Mouse (Mus musculus): ENCODE data around the gene Cdh13. TPM values are rescaled to one million over a fixed set of nuclear protein-coding genes. Genes with fewer than 3 reads are reported as not detected.

Cdh13 gene
- polyA plus RNA-seq, 1 experiment from 2014 or later = 14.4 TPM

DNA sequence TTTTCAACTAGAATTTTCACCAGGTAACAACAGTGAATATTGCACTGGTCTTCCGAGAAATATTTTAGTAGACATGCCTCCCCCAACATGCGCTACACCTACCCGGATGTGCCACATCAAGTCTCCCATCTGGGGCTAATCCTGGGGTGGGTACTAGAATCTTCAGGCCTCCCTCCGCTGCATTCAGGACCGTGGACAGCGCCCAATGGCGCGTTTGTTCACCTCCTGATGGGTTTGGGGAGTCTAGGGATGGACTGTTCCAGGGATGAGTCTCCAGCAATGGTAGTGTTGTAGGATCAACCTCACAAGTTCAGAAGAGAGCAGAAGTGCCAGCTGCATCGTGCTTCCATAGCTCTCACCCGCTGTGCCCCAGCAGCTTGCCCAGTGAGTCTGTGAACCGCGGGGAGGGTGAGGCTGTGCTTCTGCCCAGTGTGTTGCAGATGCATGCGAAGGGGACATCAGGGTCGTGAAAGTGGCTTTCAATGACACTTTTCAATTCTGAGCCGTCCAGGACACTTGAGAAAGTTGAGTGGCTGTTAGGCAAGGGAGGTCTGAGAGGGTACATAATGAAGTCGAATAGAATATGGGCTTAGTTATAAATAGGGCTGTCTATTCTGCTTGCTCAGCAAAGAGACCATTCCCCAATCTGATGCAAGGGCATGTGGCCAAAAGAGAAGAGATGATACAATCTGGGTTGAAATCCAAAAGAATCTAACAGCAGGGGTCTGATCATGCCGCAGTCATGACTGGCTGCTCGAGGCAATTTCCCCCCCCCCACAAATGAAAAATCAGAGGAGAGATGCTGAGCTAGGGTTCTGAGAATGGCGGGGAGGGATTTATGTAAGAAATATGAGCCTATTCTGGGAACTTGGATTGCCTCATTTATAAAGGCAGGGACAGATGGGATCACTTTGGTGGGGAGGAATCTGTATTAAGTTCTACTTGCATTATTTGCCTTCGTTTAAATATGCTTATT lies 668.5 kb downstream of the Cdh13 start:
- no peaks in the 10 kb centered on the region for H3K4me1 ChIP-seq
- H3K36me3 ChIP-seq = no peaks in the 10 kb centered on the region
- H3K4me3 ChIP-seq = no peak overlapping the region
- WGBS = 57% methylated on average over 20 of the region's 20 CpGs
- H3K27me3 ChIP-seq (ENCODE audit: insufficient read depth, poor library complexity, severe bottlenecking) = no peaks in the 10 kb centered on the region
- no peak for DNase-seq (ENCODE audit: low spot score)
- no peak overlapping the region for H3K27ac ChIP-seq
- H3K9me3 ChIP-seq = no peaks in the 10 kb centered on the region

DNA sequence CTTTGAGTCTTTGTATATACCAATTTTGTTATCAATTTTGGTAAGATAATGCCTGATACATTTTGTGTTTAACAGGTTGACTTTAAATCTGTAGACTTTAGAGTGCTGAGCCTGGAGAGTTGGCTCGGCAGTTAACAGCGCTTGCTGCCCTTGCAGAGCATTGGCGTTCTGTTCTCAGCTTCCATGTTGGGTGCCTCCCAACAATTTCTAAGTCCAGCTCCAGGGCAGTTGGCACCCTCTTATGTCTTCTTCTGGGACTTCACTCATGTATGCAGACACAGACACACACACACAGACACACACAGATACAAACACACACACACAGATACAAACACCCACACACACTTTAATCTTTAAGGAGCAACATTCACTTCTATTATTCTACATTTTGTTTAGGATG lies 672.6 kb downstream of the Cdh13 start:
- DNase-seq (ENCODE audit: low spot score) = no peak
- Histone ChIP-seq H3K9me3 (no peaks in the 10 kb centered on the region), H3K4me1 (no peaks in the 10 kb centered on the region), H3K27me3 (ENCODE audit: insufficient read depth, poor library complexity, severe bottlenecking) (no peaks in the 10 kb centered on the region), H3K27ac (no peak overlapping the region), H3K4me3 (no peak overlapping the region), H3K36me3 (no peaks in the 10 kb centered on the region)
- 77% methylated on average over 3 of the region's 3 CpGs for WGBS

DNA sequence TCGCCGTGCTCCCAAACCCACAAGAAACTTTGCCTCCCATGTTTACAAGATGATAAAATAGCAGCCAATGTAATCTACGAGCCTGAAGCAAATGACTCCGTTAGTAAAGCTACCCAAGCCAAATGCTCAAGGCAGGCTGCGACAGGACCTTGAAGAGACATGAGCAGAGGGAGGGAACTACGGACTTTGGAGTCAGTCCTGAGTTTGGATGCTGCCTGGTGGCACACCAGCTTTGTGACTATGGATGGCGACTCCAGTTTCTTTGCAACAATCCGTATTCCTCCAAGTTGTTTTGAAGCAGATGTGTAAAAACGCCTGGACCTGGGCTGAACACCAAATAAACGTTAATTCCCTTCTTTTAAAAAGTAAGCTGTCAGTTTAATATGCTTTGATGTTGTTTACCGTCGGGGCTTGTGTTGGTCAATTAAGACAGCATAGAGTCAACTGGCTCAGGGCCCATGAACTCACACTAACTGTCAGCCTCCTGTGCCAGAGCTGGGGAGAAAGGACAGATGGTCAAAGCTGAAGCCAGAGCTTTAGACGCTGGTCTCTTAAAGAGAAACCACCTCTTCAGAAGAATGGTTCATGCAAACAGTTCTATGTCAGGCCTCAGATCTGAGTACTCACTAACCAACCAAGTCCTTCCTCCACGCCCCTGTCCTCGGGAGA lies 678.5 kb downstream of the Cdh13 start:
- no peak for DNase-seq (ENCODE audit: low spot score)
- Histone ChIP-seq H3K27me3 (ENCODE audit: insufficient read depth, poor library complexity, severe bottlenecking) (no peaks in the 10 kb centered on the region), H3K9me3 (no peaks in the 10 kb centered on the region), H3K4me3 (no peak overlapping the region), H3K36me3 (no peaks in the 10 kb centered on the region), H3K27ac (no peak overlapping the region), H3K4me1 (no peaks in the 10 kb centered on the region)
- 82% methylated on average over 15 of the region's 15 CpGs for WGBS

DNA sequence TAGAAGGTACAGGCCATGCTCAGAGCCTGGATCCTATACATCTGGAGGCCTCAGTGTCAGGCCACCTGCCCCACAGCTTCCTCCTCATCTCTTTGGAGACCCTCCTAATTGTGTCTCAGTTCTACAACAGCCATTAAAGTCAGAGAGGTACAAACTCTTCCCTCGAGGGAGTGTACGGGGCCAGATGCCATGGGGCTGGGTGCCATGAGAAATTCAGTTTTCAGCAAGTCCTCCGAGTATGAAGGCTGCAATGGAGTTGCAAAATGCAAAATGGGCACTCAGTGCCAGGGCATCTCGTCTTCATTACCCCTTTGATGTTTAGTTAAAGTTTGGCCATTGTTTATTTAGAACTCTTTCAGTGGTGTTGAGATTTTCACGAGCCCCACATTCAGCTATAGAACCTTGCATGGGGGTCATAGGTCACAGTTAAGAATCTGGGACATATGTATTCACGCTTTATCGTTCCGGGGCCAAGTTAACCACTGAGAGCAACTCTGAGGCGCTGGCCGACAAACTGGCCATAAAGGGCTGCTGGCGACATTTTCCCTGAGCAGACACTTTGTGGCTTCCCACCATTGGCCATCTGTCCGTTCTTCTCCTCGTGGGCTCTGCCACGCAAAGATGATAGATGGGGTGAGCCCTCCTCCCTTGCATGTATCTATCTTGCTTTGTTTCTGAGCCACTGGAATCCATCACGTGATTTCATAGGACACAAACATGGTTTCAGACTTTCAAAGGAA lies 681.7 kb downstream of the Cdh13 start:
- no peaks in the 10 kb centered on the region for H3K36me3 ChIP-seq
- no peak overlapping the region for H3K4me3 ChIP-seq
- DNase-seq (ENCODE audit: low spot score) = no peak
- 88% methylated on average over 15 of the region's 15 CpGs for WGBS
- no peaks in the 10 kb centered on the region for H3K9me3 ChIP-seq
- H3K27me3 ChIP-seq (ENCODE audit: insufficient read depth, poor library complexity, severe bottlenecking) = no peaks in the 10 kb centered on the region
- no peak overlapping the region for H3K27ac ChIP-seq
- no peaks in the 10 kb centered on the region for H3K4me1 ChIP-seq

DNA sequence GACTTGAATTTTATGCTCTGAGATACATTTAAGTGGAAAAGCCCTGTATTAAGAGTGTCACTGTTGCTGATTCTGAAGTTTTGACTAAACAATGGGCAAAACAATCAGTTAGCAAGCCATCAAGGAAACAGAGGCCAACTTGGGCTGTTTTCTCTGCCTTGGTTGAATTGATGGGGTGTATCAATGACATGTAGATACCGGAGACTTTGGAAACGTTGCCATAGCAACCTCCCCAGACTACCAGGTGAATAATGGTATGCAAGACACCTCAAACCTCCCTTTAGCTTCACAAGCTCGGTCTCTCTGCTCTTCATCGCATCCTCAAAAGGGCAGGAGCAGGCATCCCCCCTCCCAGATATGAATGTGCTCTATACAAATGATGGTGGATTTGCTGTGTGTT lies 685.4 kb downstream of the Cdh13 start:
- no peaks in the 10 kb centered on the region for H3K36me3 ChIP-seq
- no peaks in the 10 kb centered on the region for H3K27me3 ChIP-seq (ENCODE audit: insufficient read depth, poor library complexity, severe bottlenecking)
- no peak for DNase-seq (ENCODE audit: low spot score)
- H3K27ac ChIP-seq = no peak overlapping the region
- no peak overlapping the region for H3K4me3 ChIP-seq
- H3K9me3 ChIP-seq = no peaks in the 10 kb centered on the region
- WGBS = 67% methylated on average over 4 of the region's 4 CpGs
- H3K4me1 ChIP-seq = no peaks in the 10 kb centered on the region

DNA sequence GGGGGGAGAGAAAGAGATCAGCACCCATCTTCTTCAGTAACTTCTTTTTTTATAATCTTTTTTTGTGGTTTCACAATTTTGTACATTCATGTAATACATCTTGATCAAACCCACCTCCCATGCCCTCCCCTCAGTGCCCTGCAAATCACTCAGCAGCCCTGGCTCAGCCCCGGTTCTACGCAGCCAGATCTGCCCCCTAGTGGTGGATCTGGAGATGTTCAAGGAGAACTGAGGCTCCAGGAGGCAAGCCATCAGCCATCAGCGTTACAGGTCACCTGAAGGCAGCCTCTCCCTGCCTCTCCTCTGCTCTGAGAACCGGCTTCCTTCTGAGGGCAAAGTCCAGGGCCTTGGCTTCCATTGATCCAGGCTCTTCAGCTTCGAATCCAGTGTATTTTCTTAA lies 696.3 kb downstream of the Cdh13 start:
- WGBS = 17% methylated on average over 5 of the region's 5 CpGs
- H3K4me1 ChIP-seq = no peaks in the 10 kb centered on the region
- H3K4me3 ChIP-seq = no peak overlapping the region
- H3K27ac ChIP-seq = no peak overlapping the region
- no peak for DNase-seq (ENCODE audit: low spot score)
- no peaks in the 10 kb centered on the region for H3K27me3 ChIP-seq (ENCODE audit: insufficient read depth, poor library complexity, severe bottlenecking)
- no peaks in the 10 kb centered on the region for H3K9me3 ChIP-seq
- no peaks in the 10 kb centered on the region for H3K36me3 ChIP-seq

DNA sequence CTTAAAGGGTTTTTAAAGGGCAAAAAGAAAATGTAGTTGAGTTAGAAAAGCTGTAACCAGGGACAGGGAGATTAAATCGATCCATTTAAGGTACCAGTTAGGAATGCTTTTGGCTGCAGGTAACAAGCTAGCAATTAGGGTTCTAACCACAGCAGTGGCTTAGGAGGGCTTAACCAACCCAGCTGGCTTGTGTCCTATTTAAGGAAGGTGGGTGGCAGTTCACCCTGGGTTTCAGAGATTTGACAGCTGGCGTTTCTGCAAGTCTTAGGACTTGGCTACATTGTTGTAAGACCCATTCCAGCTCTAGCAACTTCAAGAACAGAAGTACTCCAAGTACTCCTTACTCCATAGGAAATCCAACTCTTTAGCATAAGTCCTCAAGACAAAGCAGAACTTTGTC lies 700.2 kb downstream of the Cdh13 start:
- DNase-seq (ENCODE audit: low spot score) = no peak
- Histone ChIP-seq H3K4me1 (0 out of 2 replicates have a peak, but pooled peaks cover 7% of the 10 kb centered on the region), H3K9me3 (no peaks in the 10 kb centered on the region), H3K27ac (no peak overlapping the region), H3K4me3 (no peak overlapping the region), H3K36me3 (no peaks in the 10 kb centered on the region), H3K27me3 (ENCODE audit: insufficient read depth, poor library complexity, severe bottlenecking) (no peaks in the 10 kb centered on the region)
- WGBS = 74% methylated on average over 2 of the region's 2 CpGs

DNA sequence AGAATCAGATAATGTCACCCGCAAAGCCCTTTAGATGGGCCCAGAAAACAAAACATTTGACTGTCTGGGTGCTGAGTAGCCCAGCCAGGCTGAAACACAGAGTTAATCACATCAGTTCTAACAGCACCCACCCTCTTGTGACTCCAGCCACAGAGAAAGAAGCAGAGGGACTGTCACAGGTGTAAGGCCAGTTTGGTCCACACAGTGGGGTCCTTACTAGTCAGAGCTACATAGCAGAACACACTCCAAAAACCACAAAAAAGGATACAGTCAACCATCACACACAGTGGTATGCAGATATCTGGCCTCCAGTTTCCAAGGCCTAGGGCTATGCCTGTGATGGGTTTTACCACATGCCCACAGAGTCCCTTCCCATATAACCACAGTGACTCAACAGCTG lies 703.3 kb downstream of the Cdh13 start:
- Histone ChIP-seq H3K9me3 (no peaks in the 10 kb centered on the region), H3K27ac (no peak overlapping the region), H3K36me3 (no peaks in the 10 kb centered on the region), H3K4me1 (0 out of 2 replicates have a peak, but pooled peaks cover 7% of the 10 kb centered on the region), H3K4me3 (no peak overlapping the region), H3K27me3 (ENCODE audit: insufficient read depth, poor library complexity, severe bottlenecking) (no peaks in the 10 kb centered on the region)
- DNase-seq (ENCODE audit: low spot score) = no peak
- WGBS = 36% methylated on average over 1 of the region's 1 CpGs

DNA sequence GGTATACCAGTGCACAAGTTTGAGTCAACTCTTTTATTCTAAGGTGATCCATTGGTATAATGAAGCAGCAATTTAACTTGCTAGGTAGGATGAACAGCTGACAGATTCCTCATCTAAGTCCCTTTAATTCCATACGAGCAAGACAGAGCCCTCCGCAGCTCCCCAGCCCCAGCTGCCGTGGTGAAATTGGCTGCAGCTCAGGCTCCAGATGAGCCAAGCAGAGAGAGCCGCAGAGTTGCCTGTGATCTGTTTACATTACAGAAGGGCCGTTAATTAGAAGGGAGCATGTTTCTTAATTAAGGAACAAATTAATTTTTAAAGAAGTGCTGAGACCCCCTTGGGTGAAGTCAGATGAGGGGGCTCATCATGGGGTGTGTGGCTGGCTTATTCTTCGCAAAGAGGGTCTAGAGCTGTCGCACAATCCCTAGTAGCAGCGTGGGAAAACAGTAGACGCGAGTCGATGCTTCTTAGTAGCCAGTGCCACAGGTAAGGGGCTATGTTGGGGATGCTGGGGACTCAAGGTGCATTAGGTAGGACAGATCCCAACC lies 712.2 kb downstream of the Cdh13 start:
- no peak overlapping the region for H3K4me3 ChIP-seq
- H3K36me3 ChIP-seq = no peaks in the 10 kb centered on the region
- 85% methylated on average over 11 of the region's 11 CpGs for WGBS
- no peaks in the 10 kb centered on the region for H3K27me3 ChIP-seq (ENCODE audit: insufficient read depth, poor library complexity, severe bottlenecking)
- H3K9me3 ChIP-seq = no peaks in the 10 kb centered on the region
- no peaks in the 10 kb centered on the region for H3K4me1 ChIP-seq
- no peak for DNase-seq (ENCODE audit: low spot score)
- H3K27ac ChIP-seq = no peak overlapping the region

DNA sequence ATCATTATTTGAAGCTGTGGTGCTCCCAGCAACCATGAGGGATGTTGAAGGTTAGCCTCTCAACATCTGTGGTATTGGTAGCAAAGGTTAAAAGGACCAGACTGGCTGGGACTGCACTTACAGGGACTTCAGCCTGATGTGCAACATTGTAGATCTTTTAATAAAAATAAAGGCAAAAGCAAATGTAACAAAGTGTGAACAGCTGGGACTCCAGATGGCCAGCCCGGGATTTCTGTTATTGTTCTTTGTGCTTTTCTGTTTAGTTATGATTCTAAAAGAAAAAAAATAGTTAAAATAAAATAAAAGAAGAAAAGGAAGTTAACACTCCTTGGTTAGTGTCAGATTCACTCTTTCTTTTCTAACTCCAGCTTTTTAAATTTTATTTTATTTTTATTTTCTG lies 717.1 kb downstream of the Cdh13 start:
- Histone ChIP-seq H3K4me3 (no peak overlapping the region), H3K4me1 (no peaks in the 10 kb centered on the region), H3K27ac (no peak overlapping the region), H3K9me3 (no peaks in the 10 kb centered on the region), H3K27me3 (ENCODE audit: insufficient read depth, poor library complexity, severe bottlenecking) (no peaks in the 10 kb centered on the region), H3K36me3 (no peaks in the 10 kb centered on the region)
- WGBS = 84% methylated on average over 1 of the region's 1 CpGs
- DNase-seq (ENCODE audit: low spot score) = no peak

DNA sequence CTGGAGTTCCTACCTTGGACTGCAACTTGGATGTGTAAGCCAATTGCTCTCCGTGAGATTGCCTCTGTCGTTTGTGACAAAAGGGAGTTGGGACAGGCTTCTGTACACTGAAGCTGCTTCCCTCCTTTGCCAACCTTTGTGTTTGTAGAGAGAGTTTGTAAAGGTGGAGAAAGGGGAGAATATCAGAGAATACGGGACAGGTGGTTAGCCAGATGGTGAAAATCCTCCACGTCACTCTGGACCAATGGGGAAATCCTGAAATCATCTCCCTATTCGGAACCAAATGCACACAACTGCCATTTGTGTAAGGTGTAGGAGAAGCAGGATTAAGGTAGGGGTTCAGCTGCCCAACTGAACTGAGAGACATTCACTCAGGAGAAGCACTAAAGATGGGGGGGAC lies 721.3 kb downstream of the Cdh13 start:
- WGBS = 83% methylated on average over 5 of the region's 5 CpGs
- Histone ChIP-seq H3K27me3 (ENCODE audit: insufficient read depth, poor library complexity, severe bottlenecking) (no peaks in the 10 kb centered on the region), H3K4me3 (no peak overlapping the region), H3K9me3 (no peaks in the 10 kb centered on the region), H3K4me1 (no peaks in the 10 kb centered on the region), H3K36me3 (no peaks in the 10 kb centered on the region), H3K27ac (no peak overlapping the region)
- DNase-seq (ENCODE audit: low spot score) = no peak

DNA sequence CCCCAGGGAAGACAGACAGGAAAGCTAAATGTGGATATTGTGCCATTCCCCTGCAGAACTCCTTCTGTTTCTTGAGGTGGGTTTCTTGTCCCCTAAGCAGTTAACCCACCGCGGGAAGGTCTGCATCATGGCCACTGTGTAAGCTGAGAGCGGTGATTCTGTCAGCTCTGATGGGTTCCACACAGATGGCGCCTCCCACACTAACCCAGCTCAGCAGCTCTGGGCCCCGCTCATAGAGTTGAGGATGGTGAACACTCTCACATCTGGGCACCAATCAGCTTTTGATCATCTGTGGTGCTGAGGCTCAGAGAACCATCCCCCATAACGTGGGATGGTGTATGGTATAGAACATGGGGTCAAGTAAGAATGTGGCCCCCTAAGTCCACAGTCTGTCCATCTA lies 735.1 kb downstream of the Cdh13 start:
- H3K27ac ChIP-seq = no peak overlapping the region
- H3K27me3 ChIP-seq (ENCODE audit: insufficient read depth, poor library complexity, severe bottlenecking) = no peaks in the 10 kb centered on the region
- no peaks in the 10 kb centered on the region for H3K36me3 ChIP-seq
- WGBS = 82% methylated on average over 6 of the region's 6 CpGs
- no peaks in the 10 kb centered on the region for H3K9me3 ChIP-seq
- H3K4me3 ChIP-seq = no peak overlapping the region
- no peak for DNase-seq (ENCODE audit: low spot score)
- H3K4me1 ChIP-seq = peaks cover 8% of the 10 kb centered on the region; the same call in 1 of the 2 replicates
